Mouse (Mus musculus): ENCODE data around the gene Tmsb15a. TPM values are rescaled to one million over a fixed set of nuclear protein-coding genes. Genes with fewer than 3 reads are reported as not detected.

Tmsb15a gene
- not detected for polyA plus RNA-seq (2017; shearing (Covaris generic))

GRCm38 (mm10) chrX:135725161-135725560, at the start of gene Tmsb15a:
Tmsb15a (minus strand) TSS chrX:135725261.

GRCm38 (mm10) chrX:135742304-135743055, 17.4 kb upstream of the Tmsb15a start, which contains the start of the genes Armcx5 and Gprasp1:
Armcx5 (plus strand) TSS chrX:135742733.
Gprasp1 (plus strand) TSS chrX:135742733.

GRCm38 (mm10) chrX:135693633-135694032, 31.4 kb downstream of the Tmsb15a start, which contains the start of gene Tcp11x2:
Tcp11x2 (minus strand) TSS chrX:135693790.

Other genes starting within 250 kb of the Tmsb15a start
- not detected for gene AV320801, start 230.7 kb downstream of the Tmsb15a start, polyA plus RNA-seq (2017; shearing (Covaris generic))
- gene Nxf7, start 126.5 kb downstream of the Tmsb15a start, polyA plus RNA-seq (2017; shearing (Covaris generic)): not detected
- gene Prame, start 97.6 kb downstream of the Tmsb15a start, polyA plus RNA-seq (2017; shearing (Covaris generic)): not detected
- gene Tcp11x2, start 31.5 kb downstream of the Tmsb15a start, polyA plus RNA-seq (2017; shearing (Covaris generic)): not detected
- gene Armcx5, start 17.5 kb upstream of the Tmsb15a start, polyA plus RNA-seq (2017; shearing (Covaris generic)): 27.5 TPM
- gene Gprasp1, start 17.5 kb upstream of the Tmsb15a start, polyA plus RNA-seq (2017; shearing (Covaris generic)): 37.5 TPM
- 16.5 TPM for gene Bhlhb9, start 72.3 kb upstream of the Tmsb15a start, polyA plus RNA-seq (2017; shearing (Covaris generic))
- gene Gprasp2, start 113.8 kb upstream of the Tmsb15a start, polyA plus RNA-seq (2017; shearing (Covaris generic)): 16.1 TPM